Mouse (Mus musculus) gonadal fat pad, adult 2 months (tissue): ENCODE results near the gene Rgs10. TPM values are rescaled to one million over a fixed set of nuclear protein-coding genes. Genes with fewer than 3 reads are reported as not detected.
"Not testable (repeated sequence)": the region's sequence is repeated elsewhere in the genome, so short reads cannot be mapped to it uniquely, and the experiment has no call there.

ENCODE experiments used
- DNase-seq: peaks from one replicate; pipeline ENCODE4 v3.0.0-alpha.2; 2012; ENCODE audit warnings: low read depth
- polyA plus RNA-seq: library from polyadenylated mRNA; depleted of rRNA; stranded (reverse); fragments of >200 nt; gene quantifications from 2 replicates; pipeline ENCODE4 v1.2.3, GENCODE M21; 2012; rRNA removed

Gene Rgs10
- polyA plus RNA-seq, 1 experiment: 5.0 TPM

DNA sequence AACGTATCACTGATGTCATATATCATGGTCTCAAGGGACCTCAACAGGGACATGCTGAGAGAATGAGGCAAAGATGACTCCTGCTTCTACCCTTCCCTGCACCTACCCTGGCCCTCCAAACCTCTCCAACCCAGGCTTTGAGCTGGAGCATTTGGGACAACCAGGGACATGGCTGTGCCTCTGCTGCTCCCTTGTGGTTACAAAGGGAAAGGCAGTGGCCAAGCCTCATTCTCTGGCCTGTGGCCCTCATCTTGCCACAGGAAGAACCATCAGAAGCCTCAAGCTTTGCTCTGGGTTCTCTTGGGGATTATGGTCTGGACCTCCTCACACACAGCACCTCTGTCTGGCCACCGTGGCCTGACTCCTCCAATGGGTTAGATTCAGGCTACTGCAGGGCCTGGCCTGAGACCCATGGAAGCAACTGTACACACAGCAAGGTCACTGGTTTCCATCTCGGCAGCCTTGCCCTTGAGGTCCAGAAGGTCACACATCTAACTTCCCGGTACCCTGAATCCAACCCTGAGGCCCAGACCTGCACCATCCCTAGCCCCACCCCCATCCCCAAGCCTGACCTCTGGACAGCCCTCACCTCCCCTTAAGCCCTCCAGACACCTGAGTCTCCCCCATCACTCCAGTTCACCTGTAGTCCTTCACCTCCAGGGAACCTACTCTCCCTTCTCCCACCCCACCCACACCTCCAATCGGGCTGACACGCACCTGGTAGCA lies 73.5 kb downstream of the Rgs10 start:
- no peak for DNase-seq

DNA sequence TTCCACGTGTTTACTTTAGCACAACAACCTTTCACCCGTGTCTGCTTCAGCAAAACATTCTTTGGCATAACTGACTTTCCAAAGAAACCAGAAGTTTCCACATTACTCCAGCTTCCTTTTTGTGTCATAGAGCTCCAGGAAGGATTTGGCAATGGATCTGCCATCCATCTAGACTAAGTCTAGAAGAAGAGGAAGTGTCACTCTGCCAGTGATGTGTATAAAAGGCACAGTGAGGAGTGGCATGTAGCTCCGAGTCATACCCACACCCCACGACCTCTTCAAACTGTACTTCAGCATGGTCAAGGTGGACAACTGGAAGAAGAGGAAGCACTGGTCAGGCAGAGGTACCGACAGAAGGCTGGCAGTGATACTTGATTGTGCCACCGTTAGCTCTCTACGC lies 74.1 kb downstream of the Rgs10 start:
- no peak for DNase-seq

DNA sequence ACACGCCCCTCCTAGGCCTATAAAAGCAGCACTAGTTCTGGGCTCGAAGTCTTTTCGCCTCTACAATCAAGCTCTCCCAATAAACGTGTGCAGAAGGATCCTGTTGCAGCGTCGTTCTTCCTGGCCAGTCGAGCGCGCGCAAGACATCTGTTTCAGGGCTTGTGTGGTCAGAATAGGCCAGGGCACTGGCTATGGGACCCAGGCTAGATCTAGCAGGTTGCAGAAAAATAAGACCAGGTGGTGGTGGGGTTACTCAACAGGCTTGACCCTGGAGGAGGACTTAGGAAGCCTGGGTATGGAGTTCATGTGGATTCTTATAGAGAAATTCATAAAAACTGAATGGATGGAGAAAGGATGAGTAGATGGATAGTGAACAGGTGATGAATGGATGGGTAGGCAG lies 75.9 kb downstream of the Rgs10 start:
- not testable (repeated sequence) for DNase-seq

DNA sequence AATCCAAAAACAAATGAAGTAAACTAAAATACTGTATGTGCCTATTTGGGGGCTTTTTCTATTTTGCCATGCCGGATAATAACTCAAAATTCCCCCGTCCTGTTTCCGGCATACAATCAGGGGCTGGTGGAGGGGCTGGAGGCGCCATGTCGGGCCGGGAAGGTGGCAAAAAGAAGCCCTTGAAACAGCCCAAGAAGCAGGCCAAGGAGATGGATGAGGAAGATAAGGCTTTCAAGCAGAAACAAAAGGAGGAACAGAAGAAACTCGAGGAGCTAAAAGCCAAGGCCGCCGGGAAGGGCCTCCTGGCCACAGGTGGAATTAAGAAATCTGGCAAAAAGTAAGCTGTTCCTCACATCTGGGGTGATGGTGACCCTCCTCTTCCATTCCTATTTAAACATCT lies 78.2 kb downstream of the Rgs10 start:
- DNase-seq: not testable (repeated sequence)

DNA sequence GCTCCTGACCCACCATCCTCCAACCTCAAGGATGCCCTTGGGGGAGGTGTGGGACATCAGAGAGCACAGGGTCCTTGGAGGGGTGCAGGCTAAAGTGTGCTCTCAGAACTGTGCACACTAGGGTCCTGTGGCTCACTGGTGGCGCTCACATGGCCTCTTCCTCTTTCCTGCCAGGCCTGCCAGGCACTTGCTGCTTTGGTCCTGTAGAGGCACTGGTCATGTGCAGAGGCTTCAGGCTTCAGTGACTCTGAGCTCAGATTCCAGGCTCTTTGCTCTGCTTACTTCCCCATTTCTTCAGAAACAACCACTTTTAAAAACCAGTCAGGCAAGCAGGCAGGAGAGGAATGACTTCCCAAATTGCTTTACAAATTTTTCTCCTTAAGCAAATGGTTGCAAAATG lies 85.7 kb downstream of the Rgs10 start:
- DNase-seq: no peak

DNA sequence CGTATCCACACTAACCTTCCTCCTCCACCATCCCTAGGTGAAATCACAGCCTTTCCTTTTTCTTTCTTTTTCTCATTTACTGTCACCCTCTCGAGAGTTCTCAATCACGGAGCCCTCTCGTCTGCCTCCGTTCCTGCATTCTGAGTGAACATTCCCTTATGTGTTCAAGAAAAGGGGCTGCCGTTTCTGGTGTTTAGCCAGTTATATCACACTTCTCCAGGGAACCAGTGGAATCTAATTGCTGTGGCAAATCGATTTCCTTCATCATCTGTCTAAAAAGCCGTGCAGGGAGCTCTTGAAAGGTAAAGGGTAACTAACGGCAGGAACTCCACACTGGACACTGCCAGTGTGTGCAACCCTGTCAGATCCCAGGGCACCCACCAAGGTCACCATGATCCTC lies 87.6 kb downstream of the Rgs10 start:
- DNase-seq: no peak

DNA sequence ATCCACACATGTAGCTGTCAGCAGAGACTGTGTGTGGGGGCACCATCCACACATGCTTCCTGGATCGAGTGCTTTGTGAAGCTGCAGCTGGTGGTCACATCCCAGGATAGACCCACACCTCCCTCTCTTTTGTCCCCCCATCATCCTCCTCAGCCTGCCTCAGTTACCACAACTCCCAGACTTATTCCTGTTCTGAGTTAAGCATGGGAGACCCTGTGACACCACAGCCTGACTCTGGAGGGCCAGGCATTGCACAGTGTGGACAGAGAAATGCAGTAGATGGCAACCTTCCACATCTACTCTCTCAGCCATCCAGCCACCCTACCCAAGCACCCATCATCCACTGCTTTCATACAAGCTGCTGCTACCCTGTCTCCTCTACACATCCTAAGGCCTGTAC lies 93.6 kb downstream of the Rgs10 start:
- no peak for DNase-seq

Other genes with a start within 250 kb of the Rgs10 start
- 0.42 and 2.5 TPM in 2 replicates for gene Cox6a2, start 212.4 kb downstream of the Rgs10 start, polyA plus RNA-seq
- gene Armc5, start 181.4 kb downstream of the Rgs10 start, polyA plus RNA-seq: 20.1 and 21.1 TPM in 2 replicates
- gene 9130023H24Rik, start 180.7 kb downstream of the Rgs10 start, polyA plus RNA-seq: 4.2 and 4.5 TPM in 2 replicates
- gene Tgfb1i1, start 171.9 kb downstream of the Rgs10 start, polyA plus RNA-seq: 45.5 and 48.1 TPM in 2 replicates
- 0.08 TPM in 2 replicates for gene Slc5a2, start 153.1 kb downstream of the Rgs10 start, polyA plus RNA-seq
- gene BC017158, start 120.6 kb downstream of the Rgs10 start, polyA plus RNA-seq: 40.1 and 48.1 TPM in 2 replicates
- 23.6 and 23.7 TPM in 2 replicates for gene Tial1, start 43.0 kb upstream of the Rgs10 start, polyA plus RNA-seq
- 40.2 and 54.2 TPM in 2 replicates for gene Bag3, start 104.9 kb upstream of the Rgs10 start, polyA plus RNA-seq
- 7.3 and 7.9 TPM in 2 replicates for gene Inpp5f, start 192.6 kb upstream of the Rgs10 start, polyA plus RNA-seq